Mouse (Mus musculus): ENCODE measurements around the gene Fkbp7. TPM values are rescaled to one million over a fixed set of nuclear protein-coding genes. Genes with fewer than 3 reads are reported as not detected.

The Fkbp7 gene
- total RNA-seq (2014; rRNA removed) (7.8 and 11.9 TPM in 2 replicates), polyA plus RNA-seq (2015; fragmentation: Nextera tagmentation; extraction: Ambion mirVana) (11.6 and 13.5 TPM in 2 replicates)

DNA sequence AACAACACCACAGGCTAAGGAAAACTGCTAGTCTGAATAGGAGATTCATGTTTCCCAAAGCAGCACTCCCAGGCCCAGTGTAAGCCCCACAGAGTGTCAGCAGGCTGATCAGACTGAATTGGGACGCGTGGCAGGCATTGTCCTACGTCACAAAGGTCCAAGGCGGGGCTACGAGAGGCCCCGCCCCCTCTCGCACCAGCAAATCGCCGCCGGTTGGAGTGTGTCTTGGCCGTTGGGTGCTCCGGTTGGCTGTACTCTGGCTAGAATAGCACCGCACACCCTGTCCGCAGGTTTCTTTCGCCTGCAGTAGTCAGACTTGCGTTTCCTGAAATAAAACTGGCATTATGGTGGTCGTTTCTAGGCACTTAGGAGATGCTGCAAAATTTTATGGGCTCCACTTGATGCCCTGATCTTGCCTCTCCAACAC, at the start of gene Fkbp7:
Fkbp7 (minus strand) TSS at position 151 of the 427 bp plus-strand sequence.
- Histone ChIP-seq H3K27ac (ENCODE audit: low read depth, low read length) (peak within 1 kb of the TSS; percentile 65), H3K9me3 (ENCODE audit: low read length) (no peaks in the 10 kb centered on the region), H3K4me2 (ENCODE audit: low read depth, low read length, poor library complexity, severe bottlenecking) (peak within 1 kb of the TSS; percentile 60), H3K4me3 (ENCODE audit: low read depth, low read length) (peak within 1 kb of the TSS; percentile 36), H3K4me1 (ENCODE audit: insufficient read depth, low read length) (peaks cover 10% of the 10 kb centered on the region), H3K9ac (replicated peaks; ENCODE audit: low read length, poor library complexity, severe bottlenecking) (peak within 1 kb of the TSS; percentile 46), H3K27me3 (ENCODE audit: insufficient read depth, low read length) (no peaks in the 10 kb centered on the region), H3K36me3 (ENCODE audit: insufficient read depth, low read length) (no peaks in the 10 kb centered on the region)
- DNase-seq (ENCODE audit: low spot score) (peak; percentile 94), ATAC-seq (ENCODE audit: low FRiP score) (peak; percentile 90)
- 0% methylated on average over 17 of the region's 17 CpGs for WGBS
- no peak for TF ChIP-seq CTCF (IDR thresholded peaks at IDR 0.05)

DNA sequence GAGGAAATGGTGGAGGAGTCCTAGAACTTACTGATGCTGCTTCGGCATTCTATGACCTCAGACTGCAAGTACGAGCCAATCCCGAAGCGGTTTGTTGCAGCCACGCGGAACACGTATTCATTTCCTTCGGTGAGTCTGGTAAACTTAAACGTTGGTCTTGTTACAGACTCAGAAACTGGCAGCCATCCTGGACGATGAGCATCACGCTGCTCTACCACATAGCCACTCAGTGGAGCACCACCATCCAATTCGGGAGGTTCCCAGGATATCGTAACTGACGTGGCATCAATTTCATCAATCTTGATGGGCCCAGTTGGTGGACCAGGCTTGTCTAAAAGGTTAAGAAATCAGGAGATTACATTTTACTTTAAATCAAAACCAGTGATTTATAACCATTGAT, 46.7 kb upstream of the Fkbp7 start:
- Histone ChIP-seq H3K27me3 (ENCODE audit: insufficient read depth, low read length) (no peaks in the 10 kb centered on the region), H3K36me3 (ENCODE audit: insufficient read depth, low read length) (peaks cover 31% of the 10 kb centered on the region), H3K4me2 (ENCODE audit: low read depth, low read length, poor library complexity, severe bottlenecking) (no peak overlapping the region), H3K4me1 (ENCODE audit: insufficient read depth, low read length) (no peaks in the 10 kb centered on the region), H3K9me3 (ENCODE audit: low read length) (peaks cover 62% of the 10 kb centered on the region), H3K27ac (ENCODE audit: low read depth, low read length) (no peak overlapping the region), H3K4me3 (ENCODE audit: low read depth, low read length) (no peak overlapping the region), H3K9ac (replicated peaks; ENCODE audit: low read length, poor library complexity, severe bottlenecking) (no peak overlapping the region)
- no peak for DNase-seq (ENCODE audit: low spot score)
- TF ChIP-seq CTCF (IDR thresholded peaks at IDR 0.05): no peak
- no peak for ATAC-seq (ENCODE audit: low FRiP score)
- WGBS: 96% methylated on average over 14 of the region's 14 CpGs

DNA sequence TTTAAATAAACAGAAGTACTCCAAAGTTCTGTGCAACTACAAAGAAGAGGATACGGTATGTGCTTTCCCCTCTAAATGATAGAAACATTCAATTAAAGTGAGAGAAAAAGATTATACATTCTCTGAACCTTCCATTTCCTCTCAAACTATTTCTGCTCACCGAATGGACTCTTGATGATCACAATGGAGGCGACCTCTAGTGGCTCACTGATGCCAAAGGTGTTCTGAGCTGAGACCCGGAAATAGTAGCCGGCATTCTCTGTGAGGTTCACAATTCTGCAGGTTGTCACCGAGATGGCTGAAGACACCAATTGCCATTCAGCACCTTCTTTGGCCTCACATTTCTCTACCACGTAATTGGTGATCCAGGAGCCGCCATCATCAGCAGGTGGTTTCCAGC, 42.1 kb upstream of the Fkbp7 start:
- H3K4me3 ChIP-seq (ENCODE audit: low read depth, low read length): no peak overlapping the region
- no peaks in the 10 kb centered on the region for H3K4me1 ChIP-seq (ENCODE audit: insufficient read depth, low read length)
- no peak overlapping the region for H3K27ac ChIP-seq (ENCODE audit: low read depth, low read length)
- TF ChIP-seq CTCF (IDR thresholded peaks at IDR 0.05): no peak
- H3K9ac ChIP-seq (replicated peaks; ENCODE audit: low read length, poor library complexity, severe bottlenecking): no peak overlapping the region
- ATAC-seq (ENCODE audit: low FRiP score) (no peak), DNase-seq (ENCODE audit: low spot score) (no peak)
- peaks cover 50% of the 10 kb centered on the region for H3K36me3 ChIP-seq (ENCODE audit: insufficient read depth, low read length)
- H3K27me3 ChIP-seq (ENCODE audit: insufficient read depth, low read length): no peaks in the 10 kb centered on the region
- 77% methylated on average over 8 of the region's 8 CpGs for WGBS
- H3K4me2 ChIP-seq (ENCODE audit: low read depth, low read length, poor library complexity, severe bottlenecking): no peak overlapping the region
- peaks cover 65% of the 10 kb centered on the region for H3K9me3 ChIP-seq (ENCODE audit: low read length)

DNA sequence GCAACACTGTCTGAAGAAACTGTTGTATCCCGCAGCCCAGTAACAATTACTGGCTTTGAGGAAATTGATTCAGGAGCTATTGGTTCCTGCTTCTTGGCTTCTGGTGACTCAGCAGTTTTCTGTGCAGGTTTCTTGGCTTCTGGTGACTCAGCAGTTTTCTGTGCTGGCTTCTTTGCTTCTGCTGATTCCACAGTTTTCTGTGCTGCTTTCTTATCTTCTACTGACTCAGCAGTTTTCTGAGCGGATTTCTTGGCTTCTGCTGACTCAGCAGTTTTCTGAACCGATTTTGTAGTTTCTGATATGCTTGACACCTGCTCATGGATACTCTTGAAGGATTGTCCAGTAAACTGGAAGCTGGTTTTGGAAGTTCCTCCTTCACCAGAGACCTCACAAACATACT, 35.6 kb upstream of the Fkbp7 start:
- 96% methylated on average over 3 of the region's 3 CpGs for WGBS
- DNase-seq (ENCODE audit: low spot score) (no peak), ATAC-seq (ENCODE audit: low FRiP score) (no peak)
- H3K36me3 ChIP-seq (ENCODE audit: insufficient read depth, low read length): peaks cover 26% of the 10 kb centered on the region
- no peak overlapping the region for H3K27ac ChIP-seq (ENCODE audit: low read depth, low read length)
- H3K4me2 ChIP-seq (ENCODE audit: low read depth, low read length, poor library complexity, severe bottlenecking): no peak overlapping the region
- H3K4me3 ChIP-seq (ENCODE audit: low read depth, low read length): no peak overlapping the region
- H3K27me3 ChIP-seq (ENCODE audit: insufficient read depth, low read length): no peaks in the 10 kb centered on the region
- no peak for TF ChIP-seq CTCF (IDR thresholded peaks at IDR 0.05)
- no peaks in the 10 kb centered on the region for H3K4me1 ChIP-seq (ENCODE audit: insufficient read depth, low read length)
- peaks cover 33% of the 10 kb centered on the region for H3K9me3 ChIP-seq (ENCODE audit: low read length)
- H3K9ac ChIP-seq (replicated peaks; ENCODE audit: low read length, poor library complexity, severe bottlenecking): no peak overlapping the region

DNA sequence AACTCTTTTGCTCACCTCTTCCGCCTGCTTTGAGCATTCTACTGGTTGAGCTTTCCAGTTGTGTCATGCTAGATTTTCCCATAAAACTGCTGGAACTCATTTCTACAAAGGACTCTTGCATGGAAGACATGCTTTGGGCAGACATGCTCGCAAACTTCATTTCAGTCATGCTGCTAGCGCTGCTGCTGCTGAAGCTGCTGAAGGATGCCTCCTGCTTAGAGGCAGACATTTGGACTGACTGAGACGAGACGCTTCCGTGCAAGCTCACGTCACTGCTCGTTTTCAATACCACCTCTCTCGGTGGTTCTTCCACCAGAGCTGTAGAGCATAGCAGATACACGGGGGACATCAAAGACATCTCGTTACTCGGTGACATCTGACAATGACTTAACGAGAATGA, 32.7 kb upstream of the Fkbp7 start:
- H3K4me1 ChIP-seq (ENCODE audit: insufficient read depth, low read length): no peaks in the 10 kb centered on the region
- no peaks in the 10 kb centered on the region for H3K27me3 ChIP-seq (ENCODE audit: insufficient read depth, low read length)
- H3K9me3 ChIP-seq (ENCODE audit: low read length): peaks cover 15% of the 10 kb centered on the region
- no peak overlapping the region for H3K27ac ChIP-seq (ENCODE audit: low read depth, low read length)
- ATAC-seq (ENCODE audit: low FRiP score): no peak
- H3K9ac ChIP-seq (replicated peaks; ENCODE audit: low read length, poor library complexity, severe bottlenecking): no peak overlapping the region
- TF ChIP-seq CTCF (IDR thresholded peaks at IDR 0.05): no peak
- H3K4me2 ChIP-seq (ENCODE audit: low read depth, low read length, poor library complexity, severe bottlenecking): no peak overlapping the region
- no peak overlapping the region for H3K4me3 ChIP-seq (ENCODE audit: low read depth, low read length)
- peaks cover 11% of the 10 kb centered on the region for H3K36me3 ChIP-seq (ENCODE audit: insufficient read depth, low read length)
- 89% methylated on average over 13 of the region's 13 CpGs for WGBS
- DNase-seq (ENCODE audit: low spot score): no peak

DNA sequence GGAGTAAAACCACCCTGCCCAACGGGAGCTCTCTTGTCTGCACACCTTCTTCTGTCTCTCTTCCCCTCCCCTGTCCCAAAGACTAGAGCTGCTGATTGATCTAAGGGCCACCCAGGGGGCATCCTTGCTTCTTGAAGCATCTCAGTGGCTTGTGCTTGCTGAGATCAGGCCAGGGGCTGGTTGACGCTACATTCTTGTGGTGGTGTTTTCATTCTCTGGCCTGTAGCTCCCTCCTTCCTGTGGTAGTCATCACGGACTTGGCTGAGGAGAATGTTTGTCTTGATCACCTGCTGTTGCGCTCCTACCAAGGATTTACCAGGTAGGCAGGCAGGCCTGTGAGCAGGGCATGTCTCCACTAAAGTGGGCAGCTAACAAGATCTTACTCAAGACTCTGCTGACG, 29.8 kb upstream of the Fkbp7 start:
- Histone ChIP-seq H3K9me3 (ENCODE audit: low read length) (no peaks in the 10 kb centered on the region), H3K27ac (ENCODE audit: low read depth, low read length) (no peak overlapping the region), H3K4me1 (ENCODE audit: insufficient read depth, low read length) (no peaks in the 10 kb centered on the region), H3K27me3 (ENCODE audit: insufficient read depth, low read length) (no peaks in the 10 kb centered on the region), H3K9ac (replicated peaks; ENCODE audit: low read length, poor library complexity, severe bottlenecking) (no peak overlapping the region), H3K4me3 (ENCODE audit: low read depth, low read length) (no peak overlapping the region), H3K36me3 (ENCODE audit: insufficient read depth, low read length) (no peaks in the 10 kb centered on the region), H3K4me2 (ENCODE audit: low read depth, low read length, poor library complexity, severe bottlenecking) (no peak overlapping the region)
- WGBS: 88% methylated on average over 5 of the region's 5 CpGs
- TF ChIP-seq CTCF (IDR thresholded peaks at IDR 0.05): no peak
- no peak for ATAC-seq (ENCODE audit: low FRiP score)
- no peak for DNase-seq (ENCODE audit: low spot score)
